Mouse (Mus musculus): Measurements from ENCODE around the gene Smtnl1.

GRCm38 (mm10) chr2:84868977-84869376, 46.5 kb upstream of the Smtnl1 start:
- TF ChIP-seq GATA1 (IDR thresholded peaks at IDR 0.05; ENCODE audit: low read length) (no peak), TAL1 (IDR thresholded peaks at IDR 0.05; ENCODE audit: low read length) (no peak)
